Mouse (Mus musculus): ENCODE measurements around the gene Cxadr.
A peak's percentile ranks its signal among the peaks of the same experiment; 100 is the strongest.

Gene Cxadr

GRCm38 (mm10) chr16:78301183-78301830 lies at the start of gene Cxadr:
Gene Cxadr, plus strand, starts transcription at chr16:78301489.
- DNase-seq (ENCODE audit: low spot score): no peak

DNA sequence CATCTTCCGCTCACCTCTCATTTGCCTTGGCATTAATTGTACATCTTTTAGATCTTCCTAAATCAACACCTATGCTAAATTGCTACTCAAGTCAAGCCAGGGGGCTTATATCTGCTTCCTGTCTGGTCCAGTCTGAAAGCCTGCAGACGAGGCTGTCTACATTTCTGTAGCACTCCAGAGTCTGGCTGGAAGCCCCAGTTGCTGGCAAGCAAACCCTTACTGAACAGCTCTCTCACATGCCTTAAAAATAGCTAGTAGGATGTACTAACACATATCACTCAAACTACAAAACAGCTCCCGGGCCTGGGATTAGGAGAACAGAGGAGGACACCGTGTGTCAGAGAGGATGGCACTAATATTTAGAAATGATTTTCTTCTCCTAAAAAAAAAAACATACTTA lies 42.3 kb upstream of the Cxadr start:
- DNase-seq (ENCODE audit: low spot score): no peak

DNA sequence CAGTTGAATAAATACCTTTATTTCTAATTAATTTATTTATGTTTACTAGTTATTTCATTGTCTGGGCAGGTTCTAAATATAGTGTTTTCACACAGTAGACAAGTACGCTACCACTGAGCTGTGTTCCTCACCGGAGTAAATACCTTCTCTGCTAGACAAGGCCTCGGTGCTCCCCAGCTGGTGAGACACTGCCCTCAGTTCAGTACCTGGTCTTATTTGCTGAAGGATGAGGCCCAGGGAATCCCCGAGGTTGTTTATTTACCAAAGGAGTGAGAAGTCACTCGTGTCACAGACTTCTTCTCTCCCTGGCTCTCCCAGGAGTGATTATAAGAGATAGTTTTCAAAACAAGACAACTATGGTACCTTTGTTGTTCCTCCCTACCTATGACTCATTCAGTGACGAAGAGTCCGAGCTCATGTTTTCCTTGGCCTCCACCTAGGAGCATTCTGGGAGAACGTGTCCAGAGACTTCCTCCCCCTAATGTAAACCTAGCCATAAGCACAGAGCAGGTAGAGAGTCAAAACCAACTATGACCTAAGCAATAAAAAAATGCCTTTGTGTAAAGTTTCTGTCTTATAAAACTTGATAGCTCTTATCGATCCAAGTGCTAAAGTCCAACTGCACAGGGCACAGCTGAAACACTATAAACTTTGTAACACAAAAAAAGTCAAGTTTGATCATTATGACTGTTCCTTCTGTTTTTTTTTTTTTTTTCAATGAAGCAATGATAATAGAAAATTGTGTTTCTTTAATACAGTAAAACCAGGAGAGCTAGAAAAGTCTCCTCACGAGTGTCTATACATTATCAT lies 41.0 kb upstream of the Cxadr start:
- DNase-seq (ENCODE audit: low spot score): no peak

- DNase-seq (ENCODE audit: low spot score): no peak
Measured at GRCm38 (mm10) chr16:78261520-78261919, 39.8 kb upstream of the Cxadr start.

- no peak for DNase-seq (ENCODE audit: low spot score)
Measured at GRCm38 (mm10) chr16:78264442-78265150, 36.7 kb upstream of the Cxadr start.

DNA sequence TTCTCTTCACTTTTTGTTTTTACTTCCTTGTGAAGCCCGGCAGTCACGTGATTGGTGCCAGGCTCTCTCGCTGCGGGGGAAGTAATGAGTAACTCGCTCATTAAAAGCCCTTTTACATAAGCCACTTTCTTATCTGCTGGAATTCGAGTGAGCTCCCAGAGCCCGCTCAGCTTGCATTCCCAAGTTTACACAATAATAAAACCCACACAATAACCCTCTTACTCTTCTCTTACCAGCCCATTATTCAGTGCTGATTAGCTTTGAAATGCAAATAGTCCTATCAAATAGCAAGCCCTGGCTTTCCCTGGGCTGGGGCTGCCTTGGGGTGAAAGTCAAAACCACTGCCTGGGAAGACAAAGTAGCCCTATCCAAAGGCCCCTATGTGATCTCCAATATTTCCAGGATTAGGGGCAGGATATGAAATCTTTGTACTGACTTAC lies 36.1 kb upstream of the Cxadr start:
- peak; percentile 1 for DNase-seq (ENCODE audit: low spot score)

GRCm38 (mm10) chr16:78265826-78266225 lies 35.5 kb upstream of the Cxadr start:
- no peak for DNase-seq (ENCODE audit: low spot score)

GRCm38 (mm10) chr16:78267453-78267852 lies 33.8 kb upstream of the Cxadr start:
- no peak for DNase-seq (ENCODE audit: low spot score)

DNA sequence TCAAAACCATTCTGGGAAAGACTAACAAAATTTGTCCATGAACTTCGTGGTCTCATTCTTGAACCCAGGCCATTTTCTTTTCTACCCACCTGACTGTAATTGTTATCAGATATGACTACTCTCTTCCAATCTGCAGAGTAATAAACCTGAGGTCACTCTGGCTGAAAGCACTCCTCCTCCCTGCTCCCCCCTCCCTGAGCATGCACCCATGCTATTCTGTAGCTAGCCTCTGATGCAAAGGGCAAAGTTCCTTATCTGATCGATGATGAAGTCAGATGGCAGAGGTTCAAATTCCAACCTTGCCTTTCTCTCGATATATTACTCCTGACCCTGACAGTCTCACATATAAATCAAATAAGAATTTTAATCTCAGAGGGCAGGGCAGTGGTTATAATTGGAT lies 33.1 kb upstream of the Cxadr start:
- DNase-seq (ENCODE audit: low spot score): no peak

DNA sequence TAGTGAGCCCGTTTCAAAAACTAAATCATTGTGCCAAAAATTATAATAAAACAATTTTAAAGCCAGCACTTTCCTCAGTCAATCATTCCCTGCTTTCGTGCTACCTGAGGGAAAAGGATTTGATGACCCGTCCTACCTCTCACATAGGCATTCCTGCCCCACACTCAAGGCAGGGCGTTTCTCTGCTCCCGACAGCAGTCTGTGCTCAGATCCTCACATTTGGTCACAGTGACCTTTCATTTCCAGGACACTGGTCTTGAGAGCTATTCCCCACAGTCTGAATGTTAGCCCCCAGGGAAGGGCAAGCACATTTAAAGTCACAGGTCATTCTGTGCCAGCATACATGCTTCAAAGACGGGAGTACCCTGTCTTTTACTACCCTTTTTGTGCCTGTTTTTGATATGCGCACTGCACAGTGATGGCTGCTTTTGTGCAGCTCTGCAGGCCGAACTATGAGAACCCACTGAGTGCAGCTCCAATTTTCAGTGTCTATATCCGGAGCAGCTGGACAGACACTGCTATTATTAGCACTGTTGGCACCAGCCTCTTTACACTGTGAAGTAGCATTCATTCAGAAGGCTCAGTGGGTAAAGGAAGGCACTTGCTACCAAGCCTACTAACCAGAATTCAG lies 26.3 kb upstream of the Cxadr start:
- no peak for DNase-seq (ENCODE audit: low spot score)

- DNase-seq (ENCODE audit: low spot score): no peak
Measured at GRCm38 (mm10) chr16:78277567-78277966, 23.7 kb upstream of the Cxadr start.

DNA sequence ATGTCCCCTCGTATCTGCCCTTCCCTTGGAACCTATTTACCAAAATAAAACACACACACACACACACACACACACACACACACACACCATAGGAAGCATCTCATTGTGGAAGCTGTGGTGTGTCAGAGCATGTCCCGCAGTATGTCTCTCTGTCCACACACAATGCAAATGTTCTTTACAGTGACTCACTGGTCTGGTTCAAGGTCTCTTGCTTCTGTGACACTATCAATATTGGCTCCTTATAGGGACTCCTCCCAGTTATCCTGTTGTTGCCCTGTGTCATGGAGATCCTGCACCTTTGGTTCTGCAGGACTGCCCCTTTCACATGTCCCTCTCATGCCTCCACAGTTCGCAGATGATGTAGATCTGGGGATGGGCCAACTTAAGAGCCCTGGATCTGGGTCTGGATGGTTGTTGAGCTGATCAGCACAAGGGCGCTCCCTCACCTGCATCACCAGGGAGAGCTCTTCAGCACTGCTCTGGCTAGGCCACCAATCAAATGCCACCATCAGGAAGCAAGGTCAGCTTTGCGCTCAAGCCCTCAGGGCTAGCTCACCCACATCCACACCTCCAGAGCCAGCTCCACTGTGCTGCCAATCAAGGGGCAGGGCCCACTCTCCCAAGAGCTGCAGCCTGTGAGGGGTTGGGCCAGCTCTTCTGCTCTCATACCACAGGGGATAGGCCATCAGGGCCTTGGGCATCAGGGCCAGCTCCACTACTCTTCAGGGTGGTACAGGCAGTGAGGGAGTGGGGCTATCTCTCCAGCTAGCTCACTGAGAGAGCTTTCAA lies 21.0 kb upstream of the Cxadr start:
- DNase-seq (ENCODE audit: low spot score): no peak

DNA sequence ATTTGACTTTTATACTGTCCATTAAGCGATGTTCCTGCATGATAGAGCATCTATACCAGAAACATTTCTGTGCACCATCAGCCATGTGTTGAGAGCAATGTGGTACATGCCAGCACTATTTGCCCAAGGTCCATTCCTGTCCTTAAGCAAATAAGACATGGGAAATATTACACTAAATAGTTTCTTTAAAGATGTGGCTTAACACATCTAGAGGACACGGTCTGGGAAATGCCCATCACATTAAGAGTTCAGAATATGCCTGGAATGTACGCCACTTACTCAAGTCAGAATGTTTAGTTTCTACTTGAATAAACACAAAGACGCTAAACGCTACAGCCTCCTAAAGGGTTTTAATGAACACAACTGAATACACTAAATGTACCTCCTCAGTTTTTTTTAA lies 18.1 kb upstream of the Cxadr start:
- DNase-seq (ENCODE audit: low spot score): no peak

DNA sequence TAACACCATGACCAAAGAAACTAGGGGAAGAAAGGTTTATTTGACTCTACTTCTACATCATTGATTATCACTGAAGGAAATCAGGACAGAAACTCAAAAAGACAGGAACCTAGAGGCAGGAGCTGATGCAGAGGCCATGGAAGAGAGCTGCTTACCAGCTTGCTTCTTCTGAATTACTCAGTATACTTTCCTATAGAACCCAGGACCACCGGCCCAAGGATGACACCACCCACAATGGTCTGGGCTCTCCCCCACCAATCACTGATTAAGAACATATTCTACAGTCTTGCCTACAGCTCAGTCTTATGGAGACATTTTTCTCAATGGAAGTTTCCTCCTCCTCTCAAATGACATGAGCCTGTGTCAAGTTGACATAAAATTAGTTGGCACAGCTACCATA lies 7.2 kb upstream of the Cxadr start:
- no peak for DNase-seq (ENCODE audit: low spot score)

DNA sequence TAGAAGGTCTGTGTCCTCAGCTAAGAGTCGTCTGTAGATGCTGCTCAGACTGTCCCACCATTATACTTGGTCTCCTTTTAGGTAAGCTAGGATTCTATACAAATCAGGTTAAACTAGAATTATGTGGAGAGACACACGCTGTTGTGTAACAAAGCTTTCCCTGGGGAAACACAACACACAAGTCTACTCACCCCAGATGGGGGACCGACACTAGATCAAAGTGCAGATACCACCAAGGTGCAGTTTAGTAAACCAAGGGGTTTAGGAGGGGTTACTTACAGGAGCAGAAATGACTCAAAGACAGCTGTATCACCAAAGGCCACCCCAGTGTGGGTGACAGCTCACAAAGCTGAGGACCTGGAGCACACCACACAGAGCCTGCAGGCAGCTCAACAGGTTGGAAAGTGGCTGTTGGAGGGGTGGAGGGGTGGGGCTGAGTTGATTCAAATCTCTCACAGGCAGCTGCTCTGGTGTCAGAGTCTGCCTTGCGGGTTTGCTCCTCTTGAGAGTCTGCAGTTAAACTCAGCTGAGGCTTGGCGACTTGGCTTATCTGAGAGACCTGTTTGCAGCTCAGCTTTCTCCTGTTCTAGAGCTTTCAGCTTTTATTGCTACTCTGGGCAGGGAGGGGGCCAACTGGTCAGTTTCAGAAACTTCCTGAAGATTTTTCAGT lies 6.5 kb upstream of the Cxadr start:
- peak; percentile 8 for DNase-seq (ENCODE audit: low spot score)

DNA sequence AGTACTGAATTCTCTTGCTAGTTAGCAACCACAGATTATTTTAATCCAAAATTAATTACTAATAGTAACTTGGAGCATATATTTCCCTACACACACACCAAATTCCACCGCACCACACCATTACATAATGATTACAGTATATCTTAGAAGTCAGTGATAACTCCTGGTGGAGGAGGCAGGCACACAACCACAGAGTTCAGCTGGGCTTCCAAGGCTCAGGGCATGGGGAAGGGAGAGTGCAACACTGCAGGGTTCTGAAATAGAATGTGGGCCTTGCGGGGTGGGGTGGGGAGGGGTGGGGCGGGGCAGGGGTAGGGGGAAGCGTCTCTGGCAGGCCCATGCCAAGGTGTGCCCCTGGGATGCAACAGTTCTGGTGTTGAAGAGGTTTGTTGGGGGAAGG lies 5.7 kb upstream of the Cxadr start:
- no peak for DNase-seq (ENCODE audit: low spot score)

DNA sequence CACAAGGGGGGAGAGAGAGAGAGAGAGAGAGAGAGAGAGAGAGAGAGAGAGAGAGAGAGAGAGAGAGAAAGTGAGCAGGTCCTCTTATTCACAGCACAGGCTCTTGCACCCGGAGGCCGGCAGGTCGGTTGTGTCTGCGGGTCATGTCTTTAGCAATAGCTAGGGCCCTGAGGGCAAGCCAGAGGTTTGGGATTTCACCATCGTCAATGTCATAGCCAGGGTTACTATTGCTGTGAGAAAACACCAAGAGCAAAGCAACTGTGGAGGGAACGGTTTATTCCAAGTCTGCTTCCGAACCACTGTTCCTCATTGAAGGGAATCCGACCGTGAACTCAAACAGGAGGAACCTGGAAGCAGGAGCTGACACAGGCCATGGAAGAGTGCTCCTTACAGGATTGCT lies 5.2 kb upstream of the Cxadr start:
- DNase-seq (ENCODE audit: low spot score): no peak

DNA sequence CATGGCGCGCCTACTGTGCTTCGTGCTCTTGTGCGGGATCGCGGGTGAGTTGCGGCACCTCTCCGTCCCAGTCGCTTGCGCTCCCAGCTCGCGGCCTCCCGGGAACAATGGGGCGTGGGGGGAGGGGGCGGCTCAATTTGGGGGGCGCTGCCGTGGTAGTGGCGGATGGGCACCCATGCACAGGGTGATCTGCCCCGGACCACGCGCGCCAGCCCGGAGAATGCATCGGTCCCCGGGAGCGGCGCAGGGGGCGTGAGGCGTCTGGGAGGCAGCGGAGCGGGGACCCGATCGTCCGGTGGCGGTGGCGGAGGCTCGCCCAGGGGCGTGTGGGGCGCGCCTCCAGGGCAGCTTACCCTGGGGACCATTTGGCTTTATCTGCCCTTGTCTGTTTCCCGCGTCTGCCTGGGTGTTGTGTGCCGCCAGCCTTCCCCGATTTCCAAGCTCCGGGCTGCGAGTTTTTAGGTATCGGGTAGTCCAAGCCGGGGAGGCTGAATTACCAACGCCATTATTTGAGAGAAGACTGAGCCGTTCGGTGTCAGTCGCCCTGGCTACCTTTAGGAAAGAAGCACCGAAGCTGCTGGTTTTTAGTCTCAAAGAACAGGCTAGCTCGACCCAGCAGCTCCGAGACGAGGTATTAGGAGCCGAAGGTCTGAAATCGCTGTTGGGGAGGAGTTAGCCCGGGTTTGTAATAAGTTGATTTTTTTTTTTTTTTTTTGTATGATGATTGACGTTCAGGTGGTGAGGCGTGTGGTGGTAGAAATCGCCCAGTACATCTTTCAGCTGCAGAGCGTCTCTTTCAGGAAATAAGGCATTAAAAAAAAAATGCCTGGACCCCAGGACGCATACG lies 765 bp downstream of the Cxadr start:
- no peak for DNase-seq (ENCODE audit: low spot score)

DNA sequence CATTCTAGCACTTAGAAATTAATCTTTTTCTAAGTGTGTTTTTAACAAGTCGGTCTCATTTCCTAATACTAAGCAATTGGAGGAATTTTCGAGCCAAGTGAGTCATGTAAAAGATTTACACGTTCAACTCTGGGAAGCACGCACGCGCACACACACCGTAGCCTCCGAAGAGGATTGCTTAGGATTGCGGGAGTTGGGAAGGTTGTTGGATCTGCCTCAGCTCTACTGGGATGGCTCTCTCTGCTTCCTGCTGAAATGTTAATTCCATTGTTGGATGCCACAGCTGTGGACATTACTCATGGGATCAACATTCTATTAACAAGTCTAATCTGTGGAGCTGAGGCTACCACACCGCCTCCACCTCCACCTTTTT lies 1.4 kb downstream of the Cxadr start:
- DNase-seq (ENCODE audit: low spot score): no peak

DNA sequence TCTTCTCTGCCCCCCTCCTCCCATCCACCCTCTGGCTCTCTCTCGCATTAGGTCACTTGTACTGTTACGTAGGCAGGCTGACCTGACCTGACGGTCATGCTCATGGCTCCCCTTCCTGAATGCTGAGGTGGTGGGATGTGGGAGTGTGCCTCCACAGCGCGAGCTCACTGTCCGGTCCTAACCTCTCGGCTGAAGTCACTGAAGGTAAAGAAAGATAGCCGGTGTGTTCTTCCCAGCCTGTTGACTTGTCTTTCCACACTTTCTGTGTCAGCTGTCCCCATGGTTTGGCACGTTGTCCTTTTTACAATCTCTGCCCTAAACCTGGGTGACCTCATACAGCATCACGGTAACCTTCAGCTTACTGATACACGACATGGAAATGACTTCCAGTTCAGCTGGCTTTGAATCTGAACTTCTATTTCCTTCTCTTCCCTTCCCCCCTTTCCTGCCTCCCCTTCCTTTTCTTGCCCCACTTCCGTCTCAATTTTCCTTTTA lies 4.4 kb downstream of the Cxadr start:
- no peak for DNase-seq (ENCODE audit: low spot score)

Measured in c-Kit-positive CD71-positive TER-119-positive erythroid progenitor cells, embryonic 14.5 days (primary cell).